Mouse (Mus musculus): ENCODE measurements around the gene Rab31.
"Not testable (repeated sequence)": the region's sequence is repeated elsewhere in the genome, so short reads cannot be mapped to it uniquely, and the experiment has no call there.

Gene Rab31

GRCm38 (mm10) chr17:65628823-65629532 is 143.6 kb downstream of the Rab31 start:
- not testable (repeated sequence) for DNase-seq (ENCODE audit: low read depth, low spot score)

- DNase-seq (ENCODE audit: low read depth, low spot score) = no peak
Measured at GRCm38 (mm10) chr17:65626301-65626700, 146.3 kb downstream of the Rab31 start.

GRCm38 (mm10) chr17:65625563-65625962 is 147.0 kb downstream of the Rab31 start:
- no peak for DNase-seq (ENCODE audit: low read depth, low spot score)

GRCm38 (mm10) chr17:65623130-65623529 is 149.4 kb downstream of the Rab31 start:
- no peak for DNase-seq (ENCODE audit: low read depth, low spot score)

- DNase-seq (ENCODE audit: low read depth, low spot score) = no peak
Measured at GRCm38 (mm10) chr17:65618431-65618830, 154.1 kb downstream of the Rab31 start.

- peak; percentile 48 for DNase-seq (ENCODE audit: low read depth, low spot score)
Measured at GRCm38 (mm10) chr17:65615678-65616077, 156.9 kb downstream of the Rab31 start.

GRCm38 (mm10) chr17:65614431-65614830 is 158.1 kb downstream of the Rab31 start:
- DNase-seq (ENCODE audit: low read depth, low spot score) = no peak

- peak; percentile 99 for DNase-seq (ENCODE audit: low read depth, low spot score)
Measured at GRCm38 (mm10) chr17:65613463-65614412, 158.8 kb downstream of the Rab31 start, which contains the start of gene Vapa. Gene Vapa, minus strand, starts transcription at chr17:65613555.

- DNase-seq (ENCODE audit: low read depth, low spot score) = no peak
Measured at GRCm38 (mm10) chr17:65613142-65613462, 159.4 kb downstream of the Rab31 start.

GRCm38 (mm10) chr17:65612391-65613141 is 160.0 kb downstream of the Rab31 start:
- peak; percentile 62 for DNase-seq (ENCODE audit: low read depth, low spot score)

GRCm38 (mm10) chr17:65611721-65612120 is 160.8 kb downstream of the Rab31 start:
- no peak for DNase-seq (ENCODE audit: low read depth, low spot score)

GRCm38 (mm10) chr17:65608743-65609142 is 163.8 kb downstream of the Rab31 start:
- DNase-seq (ENCODE audit: low read depth, low spot score) = no peak

- no peak for DNase-seq (ENCODE audit: low read depth, low spot score)
Measured at GRCm38 (mm10) chr17:65608312-65608687, 164.3 kb downstream of the Rab31 start.

GRCm38 (mm10) chr17:65607574-65608311 is 164.8 kb downstream of the Rab31 start:
- peak; percentile 41 for DNase-seq (ENCODE audit: low read depth, low spot score)

GRCm38 (mm10) chr17:65606014-65606413 is 166.5 kb downstream of the Rab31 start:
- no peak for DNase-seq (ENCODE audit: low read depth, low spot score)

- DNase-seq (ENCODE audit: low read depth, low spot score) = no peak
Measured at GRCm38 (mm10) chr17:65604892-65605291, 167.7 kb downstream of the Rab31 start.

- DNase-seq (ENCODE audit: low read depth, low spot score) = no peak
Measured at GRCm38 (mm10) chr17:65604315-65604714, 168.2 kb downstream of the Rab31 start.

Measured in ZHBTc4 (cell line).